Mouse (Mus musculus): ENCODE measurements at regions not wholly inside any gene's neighbourhood (a gene's known extent, or its start where the extent isn't known, plus 50 kb on each side); places are given as distances from the start of the nearest gene placed in this dataset.
A peak's percentile ranks its signal among the peaks of the same experiment; 100 is the strongest.
"Not testable (repeated sequence)": the region's sequence is repeated elsewhere in the genome, so short reads cannot be mapped to it uniquely, and the experiment has no call there.

DNA sequence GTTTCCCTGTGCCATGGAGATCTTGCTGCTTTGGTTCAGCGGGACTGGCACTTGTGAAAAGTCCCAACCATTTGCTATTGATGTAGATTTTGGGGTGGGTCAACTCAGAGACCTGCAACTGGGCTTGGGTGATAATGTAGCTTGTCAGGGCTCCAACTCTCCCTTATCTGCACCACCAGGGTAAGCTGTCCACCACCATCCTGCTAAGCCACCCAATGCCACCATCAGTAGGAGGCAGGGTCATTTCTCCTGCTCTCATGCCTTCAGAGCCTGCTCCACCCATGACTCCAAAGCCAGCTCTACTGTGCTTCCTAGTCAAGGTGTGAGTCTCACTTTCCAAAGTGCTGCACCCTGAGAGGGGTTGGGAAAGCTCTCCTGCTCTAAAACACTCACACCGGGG is 776.2 kb downstream of the Diaph2 start:
- intact Hi-C loops (cut with DNase I), result no loop called here
- DNase-seq, result no peak

DNA sequence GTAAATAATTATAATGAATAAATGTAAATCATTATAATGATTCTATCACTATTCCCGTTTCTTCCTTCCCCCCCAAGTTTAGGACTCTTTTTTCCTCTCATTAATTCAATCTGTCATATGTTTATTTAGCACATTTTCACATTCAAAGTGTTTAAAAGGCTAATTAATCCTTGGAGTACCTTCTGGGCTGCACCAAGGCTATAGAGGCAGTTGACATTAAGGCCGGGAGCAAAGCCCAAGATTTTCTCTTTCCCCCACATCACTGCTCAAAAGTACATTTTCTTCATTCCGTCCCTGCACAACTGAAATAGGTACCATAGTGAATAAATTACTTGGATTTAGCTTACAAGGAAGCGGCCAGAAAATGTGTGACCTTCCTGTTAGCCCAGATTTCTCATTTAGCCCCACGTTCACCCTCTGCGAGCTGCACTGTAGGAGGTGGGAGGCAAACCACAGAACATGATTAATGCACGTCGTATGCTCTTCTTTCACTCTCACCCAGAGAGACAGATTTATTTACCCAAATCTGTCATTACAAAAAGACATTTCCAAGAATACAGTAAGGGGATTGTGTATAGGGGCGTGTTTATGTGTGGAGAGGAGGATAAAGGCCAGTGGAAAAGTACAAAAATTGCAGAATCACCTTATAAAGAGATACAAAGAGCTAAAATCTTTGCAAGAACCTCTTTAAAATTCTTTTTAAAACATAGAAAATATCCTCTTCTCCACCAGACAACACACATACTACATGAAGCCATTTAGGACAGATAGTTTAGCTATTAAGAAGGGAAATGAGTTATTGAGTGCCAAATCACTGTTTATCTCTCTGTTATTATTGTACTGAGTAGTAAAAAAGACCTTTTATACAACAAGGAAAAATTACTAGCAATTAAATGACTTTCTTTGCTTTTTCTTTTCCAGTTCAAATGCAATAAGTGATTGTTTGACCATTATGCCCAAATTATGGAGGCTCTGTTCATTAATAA is 783.9 kb downstream of the Diaph2 start:
- intact Hi-C loops (cut with DNase I), result no loop called here
- DNase-seq, result no peak

- DNase-seq; intact Hi-C loops (cut with DNase I): not testable (repeated sequence)
Observed at GRCm38 (mm10) chrX:130538771-130539170, 789.2 kb downstream of the Diaph2 start.

DNA sequence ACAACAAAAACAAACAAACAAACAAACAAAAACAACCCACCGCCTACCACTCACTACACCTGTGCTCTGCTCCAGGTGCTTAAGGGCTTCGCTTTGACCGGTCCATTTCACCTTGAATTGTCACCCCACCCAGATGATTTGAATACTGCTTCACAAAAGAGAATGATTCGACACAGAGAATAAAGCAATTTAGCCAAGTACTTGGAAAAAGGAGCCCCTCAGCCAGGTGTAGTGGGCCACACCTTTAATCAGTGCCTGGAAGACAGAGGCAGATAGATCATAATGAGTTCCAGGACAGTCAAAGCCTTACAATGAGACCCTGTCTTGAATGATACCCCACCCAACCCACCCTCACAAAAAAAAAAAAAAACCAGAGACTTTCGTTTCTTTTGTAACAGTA is 798.5 kb downstream of the Diaph2 start:
- intact Hi-C loops (cut with DNase I), result no loop called here
- no peak for DNase-seq

DNA sequence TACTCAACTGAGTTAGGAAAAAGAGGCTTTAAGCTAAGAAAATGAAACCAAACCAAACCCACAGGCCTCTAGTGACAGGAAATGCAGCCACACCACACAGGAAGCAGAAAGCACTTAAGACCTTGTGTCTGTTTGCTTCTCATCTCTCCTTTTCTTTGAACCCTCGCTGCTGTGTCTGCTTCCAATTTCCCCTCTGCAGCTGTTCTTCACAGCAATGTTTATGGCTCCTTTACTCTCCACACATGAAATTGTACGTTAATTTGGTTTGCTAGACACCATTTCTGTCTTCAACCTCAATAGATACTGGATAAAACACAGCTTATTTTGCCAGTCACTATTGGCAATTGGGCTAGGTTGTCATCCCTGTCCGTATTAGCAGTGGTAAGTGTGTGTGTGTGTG is 799.7 kb downstream of the Diaph2 start:
- intact Hi-C loops (cut with DNase I), result no loop called here
- no peak for DNase-seq

DNA sequence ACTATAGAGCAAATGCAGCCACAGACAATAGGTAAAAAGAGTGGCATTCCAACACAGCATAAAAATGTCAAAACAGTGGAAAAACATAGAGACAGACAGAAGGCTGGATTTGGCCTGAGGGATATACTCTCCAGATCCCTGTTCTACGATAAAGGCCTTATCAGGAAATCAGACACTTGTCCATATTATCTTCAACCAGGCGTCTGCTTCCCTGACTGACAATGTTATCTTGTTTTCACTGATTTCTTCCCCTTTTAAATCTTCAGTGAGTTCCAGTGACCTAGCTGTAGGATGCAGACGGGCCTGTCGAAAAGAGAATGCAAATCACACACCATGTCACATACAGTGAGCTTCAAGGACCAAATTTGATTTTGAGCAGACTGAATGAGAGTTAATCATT is 800.4 kb downstream of the Diaph2 start:
- intact Hi-C loops (cut with DNase I), result no loop called here

GRCm38 (mm10) chrX:130557251-130557650 is 807.7 kb downstream of the Diaph2 start:
- intact Hi-C loops (cut with DNase I), result no loop called here
- DNase-seq, result no peak

More for the DNA sequence above, 800.4 kb downstream of the Diaph2 start:
- no peak for DNase-seq

DNA sequence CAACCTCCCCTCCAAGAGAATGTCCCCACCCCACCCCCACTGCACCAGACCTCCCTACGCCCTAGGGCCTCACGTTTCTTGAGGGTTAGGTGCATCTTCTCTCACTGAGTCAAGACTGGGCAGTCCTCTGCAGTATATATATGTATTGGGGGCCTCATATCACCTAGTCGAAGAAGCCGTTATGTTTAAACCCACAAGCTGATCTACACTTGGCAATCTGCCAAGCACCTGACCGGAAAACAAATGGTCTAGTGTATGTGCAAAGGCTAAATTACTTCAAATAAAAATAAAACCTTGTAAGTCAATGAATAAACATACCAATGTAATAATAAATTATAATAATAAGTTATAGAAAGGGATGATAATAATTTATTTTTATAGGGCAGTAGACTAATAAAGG is 828.2 kb downstream of the Diaph2 start:
- DNase-seq, result no peak
- intact Hi-C loops (cut with DNase I), result no loop called here

GRCm38 (mm10) chrX:130596631-130597030 is 847.1 kb downstream of the Diaph2 start:
- DNase-seq, result no peak
- intact Hi-C loops (cut with DNase I), result no loop called here

DNA sequence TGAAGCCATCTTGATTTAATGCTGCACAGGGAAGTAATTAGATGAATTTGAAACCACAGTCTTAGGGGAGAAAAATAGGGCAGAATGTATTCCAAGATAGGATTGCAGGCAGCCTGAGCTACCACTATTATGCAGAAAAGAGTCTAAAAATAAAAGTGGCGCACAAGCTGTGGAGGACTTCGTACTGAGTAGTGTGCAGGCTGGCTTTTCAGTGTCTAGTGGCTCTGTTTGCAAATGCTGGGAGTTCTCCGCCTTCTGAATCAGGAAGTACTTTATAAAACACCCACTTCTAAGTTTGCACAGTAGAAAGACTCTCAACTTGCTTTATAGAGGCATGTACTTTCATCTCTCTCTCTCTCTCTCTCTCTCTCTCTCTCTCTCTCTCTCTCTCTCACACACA is 852.4 kb downstream of the Diaph2 start:
- no peak for DNase-seq
- intact Hi-C loops (cut with DNase I), result no loop called here

GRCm38 (mm10) chrX:130638513-130638912 is 889.0 kb downstream of the Diaph2 start:
- intact Hi-C loops (cut with DNase I), result no loop called here
- no peak for DNase-seq

GRCm38 (mm10) chrX:130655815-130656214 is 906.3 kb downstream of the Diaph2 start:
- DNase-seq, result no peak
- intact Hi-C loops (cut with DNase I), result no loop called here

GRCm38 (mm10) chrX:130684381-130684780 is 934.8 kb downstream of the Diaph2 start:
- DNase-seq, result peak; percentile 1
- intact Hi-C loops (cut with DNase I), result no loop called here

GRCm38 (mm10) chrX:130708929-130709328 is 959.4 kb downstream of the Diaph2 start:
- intact Hi-C loops (cut with DNase I), result no loop called here
- no peak for DNase-seq

DNA sequence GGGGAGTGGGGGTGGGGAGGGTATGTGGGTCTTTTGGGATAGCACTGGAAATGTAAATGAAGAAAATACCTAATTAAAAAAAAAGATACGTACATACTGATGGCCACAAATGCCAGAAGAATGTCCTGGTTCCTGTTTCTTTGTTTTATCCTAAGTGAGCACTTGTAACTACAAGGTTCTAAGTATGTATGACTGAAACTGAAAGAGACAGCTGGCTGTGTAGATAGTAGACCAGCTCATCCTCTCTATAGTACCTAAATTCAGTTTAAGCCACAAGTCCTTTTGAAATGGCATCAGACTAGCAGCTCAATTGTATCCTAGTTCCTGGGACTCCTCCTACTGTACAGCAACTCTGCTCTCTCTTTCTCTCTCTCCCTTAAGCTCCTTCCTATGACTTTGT is 994.6 kb downstream of the Diaph2 start:
- intact Hi-C loops (cut with DNase I); DNase-seq: not testable (repeated sequence)
